Mouse (Mus musculus) retina, postnatal 1 day (tissue): ENCODE results near the gene Zfp414.

Experiments used
- DNase-seq: peaks from one replicate; pipeline ENCODE4 v3.0.0-alpha.2; 2012

Zfp414 gene

DNA sequence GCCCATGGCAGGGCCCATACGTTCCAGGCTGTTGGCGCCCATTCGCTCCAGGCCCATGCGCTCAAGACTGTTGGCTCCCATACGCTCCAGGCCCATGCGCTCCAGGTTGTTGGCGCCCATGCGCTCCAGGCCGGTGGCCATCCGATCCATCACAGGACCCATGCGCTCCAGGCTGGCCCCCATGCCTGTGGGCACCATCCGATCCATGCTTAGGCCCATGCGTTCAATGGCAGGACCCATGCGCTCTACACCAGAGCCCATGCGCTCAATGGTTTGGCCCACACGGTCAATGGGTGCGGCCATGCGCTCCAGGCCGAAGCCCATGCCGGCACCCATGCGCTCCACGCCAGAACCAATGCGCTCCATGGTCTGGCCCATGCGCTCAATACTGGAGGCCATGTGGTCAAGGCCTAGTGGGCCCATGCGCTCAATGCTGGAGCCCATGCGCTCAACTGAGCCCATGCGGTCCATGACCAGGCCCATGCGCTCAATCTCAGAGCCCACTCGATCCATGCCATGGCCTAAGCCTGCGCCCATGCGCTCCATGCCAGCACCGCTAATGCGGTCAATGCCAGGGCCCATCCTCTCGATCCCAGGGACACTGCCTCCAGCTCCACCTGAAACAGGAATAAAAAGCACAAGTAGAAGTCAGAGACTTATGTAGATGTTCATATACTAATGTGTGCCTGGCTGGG lies 21.0 kb downstream of the Zfp414 start:
- no peak for DNase-seq

DNA sequence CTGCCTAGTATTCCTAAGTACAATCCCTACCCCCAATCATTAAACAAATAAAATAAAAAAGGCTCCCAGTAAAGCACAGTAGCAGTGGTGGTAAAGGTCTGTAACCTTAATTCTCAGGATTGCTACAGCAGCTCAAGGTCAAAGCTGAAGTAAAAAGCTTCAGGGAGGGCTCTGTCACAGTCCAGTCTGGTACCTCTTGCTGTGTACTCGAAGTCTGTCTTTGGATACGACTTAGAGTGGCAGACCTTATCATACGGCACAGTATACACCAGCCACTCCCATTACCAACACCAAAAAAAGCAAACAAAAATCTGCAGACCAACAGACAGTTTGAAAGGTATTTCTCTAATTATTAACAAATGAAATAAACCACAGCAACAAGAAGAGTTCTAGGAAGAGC lies 37.9 kb downstream of the Zfp414 start:
- no peak for DNase-seq

DNA sequence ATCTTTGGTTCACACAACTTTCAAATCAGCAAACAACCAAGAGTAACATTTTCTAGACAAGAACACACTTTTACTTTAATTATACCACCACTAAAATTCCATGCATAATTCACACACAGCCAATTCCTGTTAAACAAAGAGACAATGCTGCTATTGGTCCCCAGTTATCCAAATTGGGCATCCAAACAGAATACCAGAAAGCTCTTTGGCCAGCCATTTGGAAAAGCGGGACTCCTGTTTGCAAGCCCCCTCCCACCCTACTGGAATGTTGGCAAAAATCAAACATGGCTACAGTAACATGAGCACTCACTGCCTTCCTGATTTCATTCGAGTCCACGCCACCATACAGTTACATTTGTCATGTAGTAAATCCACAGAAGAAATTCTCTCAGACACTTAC lies 40.8 kb downstream of the Zfp414 start:
- DNase-seq = no peak

DNA sequence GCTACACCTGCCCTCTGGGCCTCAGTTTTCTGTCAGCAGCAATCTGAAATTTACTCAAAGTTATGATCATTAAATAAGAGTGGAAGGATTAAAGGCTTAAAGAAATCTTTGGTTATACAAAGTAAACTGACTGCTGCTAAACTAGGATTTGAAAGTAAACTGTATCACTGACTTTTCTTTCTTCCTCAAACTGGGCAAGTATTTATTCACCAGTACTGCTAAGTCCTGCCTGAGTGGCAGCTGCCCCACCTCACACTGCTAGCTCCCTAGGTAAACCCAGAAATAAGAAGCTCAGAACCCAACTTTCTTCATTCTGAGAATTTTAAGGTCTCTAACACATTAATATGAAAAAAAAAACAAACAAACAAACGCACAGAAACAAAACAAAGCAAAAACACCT lies 44.9 kb downstream of the Zfp414 start:
- no peak for DNase-seq

DNA sequence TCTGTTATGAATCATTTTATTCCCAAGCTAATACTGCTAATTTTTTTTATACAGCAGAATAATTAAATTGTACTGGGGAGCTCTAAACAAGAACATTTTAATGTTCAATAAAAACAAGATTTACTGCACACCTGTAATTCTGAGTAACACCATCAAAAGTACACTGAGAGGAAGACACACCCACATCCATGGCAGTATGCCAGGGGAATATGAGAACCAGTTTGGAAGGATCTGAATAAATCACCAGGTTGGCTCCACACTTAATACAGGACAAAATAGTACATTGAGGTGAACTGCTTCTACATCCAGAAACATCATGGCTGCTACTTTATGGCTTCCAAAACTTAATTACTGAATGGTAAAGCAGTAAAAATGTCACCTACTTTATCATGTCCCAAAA lies 46.6 kb downstream of the Zfp414 start:
- no peak for DNase-seq

DNA sequence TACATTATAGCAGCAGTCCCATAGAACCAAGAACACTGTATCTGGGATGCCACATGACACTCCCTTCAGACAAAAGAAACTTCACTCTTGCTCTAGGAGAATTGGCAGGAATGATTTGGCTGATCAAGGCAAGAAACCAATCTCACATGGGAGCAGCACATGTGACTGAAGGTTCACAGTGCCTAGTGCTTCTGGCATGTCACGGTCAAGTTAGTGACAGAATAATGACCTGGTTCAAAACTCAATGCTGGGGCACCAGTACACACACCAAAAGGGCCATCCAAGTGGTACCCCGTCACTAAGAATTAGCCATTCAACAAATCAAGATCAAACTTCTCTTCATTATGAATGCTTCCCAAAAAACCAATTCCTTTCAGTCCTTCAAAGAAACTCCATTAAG lies 47.2 kb downstream of the Zfp414 start:
- DNase-seq = no peak

DNA sequence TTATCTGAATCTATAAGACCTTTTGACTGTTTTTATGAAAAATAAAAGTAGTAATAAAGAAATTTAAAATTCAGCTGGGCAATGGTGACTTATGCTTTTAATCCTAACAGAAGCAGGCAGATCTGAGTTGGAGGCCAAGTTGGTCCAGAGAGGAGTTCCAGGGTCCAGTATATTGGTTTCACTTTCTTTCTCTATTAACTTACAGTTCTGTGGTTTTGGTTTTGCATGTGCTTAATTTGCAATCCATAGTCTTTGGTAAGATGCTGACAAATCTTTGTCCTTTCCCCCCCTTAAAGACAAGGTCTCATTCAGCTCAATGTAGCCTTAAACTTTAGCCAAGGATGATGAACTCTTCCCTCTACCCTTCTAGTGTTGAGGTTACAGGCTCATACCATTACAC lies 49.9 kb downstream of the Zfp414 start:
- no peak for DNase-seq
